15 mouse cellular contexts compared by ENCODE assay signal in the genomic region with DNA sequence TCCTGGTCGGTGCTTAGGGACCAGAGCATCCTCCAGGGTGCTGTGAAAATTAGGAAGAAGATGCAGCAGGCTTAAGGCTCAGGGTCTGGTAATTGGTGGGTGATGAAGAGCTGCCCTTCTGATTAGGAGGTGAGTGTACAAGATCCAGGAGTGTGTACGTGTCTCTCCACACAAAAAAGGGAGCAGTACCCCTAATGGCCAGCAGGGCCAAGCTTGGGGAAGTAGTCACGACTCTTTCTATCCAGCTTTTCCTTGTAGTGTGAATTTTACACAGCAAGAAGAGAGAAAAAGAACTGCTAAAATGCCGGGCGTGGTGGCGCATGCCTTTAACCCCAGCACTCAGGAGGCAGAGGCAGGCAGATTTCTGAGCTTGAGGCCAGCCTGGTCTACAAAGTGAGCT.
DNase-seq lines count a peak whose midpoint lies in the region; ATAC-seq and TF ChIP-seq lines count a peak whose summit lies in the region.
"Had no signal": no experiment of that assay in that cellular context is flagged by ENCODE, and none has a peak within 500 bp of the region (broad histone marks: within the 10 kb centered on the region; RNA-seq: fewer than 3 reads in every experiment).

No protein-coding gene starts in this region.

- no peaks in the 10 kb centered on the region for H3K9me3 ChIP-seq in embryonic facial prominence, embryonic 11.5 days (replicated peaks; ENCODE audit: control insufficient read depth, low read length)
- peaks cover 6% of the 10 kb centered on the region; the same call in 1 of the 2 replicates for H3K9me3 ChIP-seq in embryonic facial prominence, embryonic 10.5 days
- no peaks in the 10 kb centered on the region; the same call in 1 of the 2 replicates for H3K9me3 ChIP-seq in limb, embryonic 11.5 days (ENCODE audit: control insufficient read depth, low read length)
- H3K9me3 ChIP-seq in limb, embryonic 10.5 days (replicated peaks) = no peaks in the 10 kb centered on the region
- H3K9me3 ChIP-seq: heart, embryonic 10.5 days; liver, embryonic 15.5 days had no signal

- TF ChIP-seq POLR2A in brain, embryonic 14.5 days (IDR thresholded peaks at IDR 0.05; ENCODE audit: borderline replicate concordance, extremely low read depth, insufficient read depth, insufficient read length, poor library complexity, severe bottlenecking) = no peak

- no peak overlapping the region for H3K4me3 ChIP-seq in embryonic facial prominence, embryonic 11.5 days (ENCODE audit: low read depth, low read length)
- H3K4me3 ChIP-seq in embryonic facial prominence, embryonic 10.5 days = no peak overlapping the region
- no peak overlapping the region for H3K4me3 ChIP-seq in limb, embryonic 11.5 days (ENCODE audit: low read depth, low read length)
- H3K4me3 ChIP-seq in limb, embryonic 10.5 days = no peak overlapping the region
- H3K4me3 ChIP-seq: erythroblast, embryonic 14.5 days; heart, embryonic 10.5 days; liver, embryonic 15.5 days had no signal

- no peaks in the 10 kb centered on the region for H3K4me1 ChIP-seq in embryonic facial prominence, embryonic 11.5 days (ENCODE audit: control insufficient read depth, insufficient read depth, low read length)
- peaks cover 40% of the 10 kb centered on the region for H3K4me1 ChIP-seq in embryonic facial prominence, embryonic 10.5 days
- peaks cover 3% of the 10 kb centered on the region; the same call in 1 of the 2 replicates for H3K4me1 ChIP-seq in limb, embryonic 11.5 days (ENCODE audit: control insufficient read depth, insufficient read depth, low read length)
- peaks cover 29% of the 10 kb centered on the region for H3K4me1 ChIP-seq in limb, embryonic 10.5 days

- no peak overlapping the region for H3K4me2 ChIP-seq in embryonic facial prominence, embryonic 11.5 days (ENCODE audit: low read depth, low read length)
- no peak overlapping the region for H3K4me2 ChIP-seq in limb, embryonic 11.5 days (ENCODE audit: low read depth, severe bottlenecking)
- H3K4me2 ChIP-seq: liver, embryonic 15.5 days; midbrain, embryonic 11.5 days had no signal

- peak; percentile 22 for DNase-seq in embryonic facial prominence, embryonic 11.5 days (ENCODE audit: low spot score)
- no peak for DNase-seq in embryonic facial prominence, embryonic 10.5 days (ENCODE audit: low spot score)
- DNase-seq in limb, embryonic 11.5 days (ENCODE audit: low spot score) = peak; percentile 37
- no peak for DNase-seq in limb, embryonic 10.5 days (ENCODE audit: low spot score)
- DNase-seq in A20 (ENCODE audit: low read depth, low spot score) = peak; percentile 45
- no peak for DNase-seq in brain, embryonic 14.5 days (ENCODE audit: low read depth)
- DNase-seq in c-Kit-positive CD71-positive TER-119-positive erythroid progenitor cells, embryonic 14.5 days (ENCODE audit: low spot score) = no peak
- DNase-seq in adrenal gland, postnatal 10 days = no peak
- DNase-seq: cerebellum, adult 9-11 months; layer of hippocampus, postnatal 36 days; retina, postnatal 1 day had no signal

- H3K27ac ChIP-seq in embryonic facial prominence, embryonic 11.5 days (replicated peaks; ENCODE audit: low read depth, low read length) = no peak overlapping the region
- no peak overlapping the region for H3K27ac ChIP-seq in embryonic facial prominence, embryonic 10.5 days (replicated peaks)
- H3K27ac ChIP-seq in limb, embryonic 11.5 days (replicated peaks; ENCODE audit: low read depth, low read length) = no peak overlapping the region
- no peak overlapping the region for H3K27ac ChIP-seq in limb, embryonic 10.5 days
- H3K27ac ChIP-seq: heart, embryonic 10.5 days; liver, embryonic 15.5 days had no signal

- ATAC-seq in embryonic facial prominence, embryonic 11.5 days (replicated peaks; ENCODE audit: insufficient number of reproducible peaks, low FRiP score, low TSS enrichment, low read depth) = no peak
- no peak for ATAC-seq in limb, embryonic 11.5 days (ENCODE audit: insufficient number of reproducible peaks, low FRiP score, low TSS enrichment, low read depth)

- H3K36me3 ChIP-seq in embryonic facial prominence, embryonic 11.5 days (replicated peaks; ENCODE audit: control insufficient read depth, insufficient read depth, low read depth, low read length) = no peaks in the 10 kb centered on the region
- peaks cover 5% of the 10 kb centered on the region; the same call in 1 of the 2 replicates for H3K36me3 ChIP-seq in embryonic facial prominence, embryonic 10.5 days (replicated peaks)
- no peaks in the 10 kb centered on the region for H3K36me3 ChIP-seq in limb, embryonic 11.5 days (ENCODE audit: control insufficient read depth, insufficient read depth, low read length)
- no peaks in the 10 kb centered on the region for H3K36me3 ChIP-seq in limb, embryonic 10.5 days
- H3K36me3 ChIP-seq: liver, embryonic 15.5 days had no signal

- 0 out of 2 replicates have a peak, but pooled peaks cover 4% of the 10 kb centered on the region for H3K27me3 ChIP-seq in embryonic facial prominence, embryonic 11.5 days (ENCODE audit: control insufficient read depth, insufficient read depth, low read length)
- peaks cover 44% of the 10 kb centered on the region for H3K27me3 ChIP-seq in embryonic facial prominence, embryonic 10.5 days (replicated peaks; ENCODE audit: low read depth, poor library complexity, severe bottlenecking)
- no peaks in the 10 kb centered on the region for H3K27me3 ChIP-seq in limb, embryonic 11.5 days (ENCODE audit: control insufficient read depth, insufficient read depth, low read length)
- H3K27me3 ChIP-seq in limb, embryonic 10.5 days (ENCODE audit: low read depth, poor library complexity, severe bottlenecking) = peaks cover 34% of the 10 kb centered on the region; the same call in 1 of the 2 replicates

- WGBS in embryonic facial prominence, embryonic 11.5 days = 81% methylated on average over 6 of the region's 6 CpGs
- WGBS in embryonic facial prominence, embryonic 10.5 days = 83% methylated on average over 6 of the region's 6 CpGs
- WGBS in limb, embryonic 11.5 days = 84% methylated on average over 6 of the region's 6 CpGs
- WGBS in limb, embryonic 10.5 days = 86% methylated on average over 6 of the region's 6 CpGs

- peak; percentile 43; the same call in 1 of the 2 replicates for TF ChIP-seq CTCF in brain, embryonic 14.5 days (IDR thresholded peaks at IDR 0.05; ENCODE audit: borderline replicate concordance, extremely low read depth, insufficient read depth, insufficient read length)

- no peak overlapping the region for H3K9ac ChIP-seq in embryonic facial prominence, embryonic 11.5 days (replicated peaks; ENCODE audit: low read length)
- no peak overlapping the region for H3K9ac ChIP-seq in limb, embryonic 11.5 days (ENCODE audit: low read length)
- H3K9ac ChIP-seq: liver, embryonic 15.5 days had no signal

Comparison
In these comparisons a context has a peak if more than half of its experiments do, and no peak if none do; other contexts are left out.
1. DNase-seq: peak in embryonic facial prominence, embryonic 11.5 days (single experiment), limb, embryonic 11.5 days (single experiment) and A20 (single experiment); none in embryonic facial prominence, embryonic 10.5 days (single experiment), limb, embryonic 10.5 days (single experiment), brain, embryonic 14.5 days (single experiment), c-Kit-positive CD71-positive TER-119-positive erythroid progenitor cells, embryonic 14.5 days (single experiment) and adrenal gland, postnatal 10 days (single experiment).